Mouse (Mus musculus): ENCODE measurements around the gene Astn2.

DNA sequence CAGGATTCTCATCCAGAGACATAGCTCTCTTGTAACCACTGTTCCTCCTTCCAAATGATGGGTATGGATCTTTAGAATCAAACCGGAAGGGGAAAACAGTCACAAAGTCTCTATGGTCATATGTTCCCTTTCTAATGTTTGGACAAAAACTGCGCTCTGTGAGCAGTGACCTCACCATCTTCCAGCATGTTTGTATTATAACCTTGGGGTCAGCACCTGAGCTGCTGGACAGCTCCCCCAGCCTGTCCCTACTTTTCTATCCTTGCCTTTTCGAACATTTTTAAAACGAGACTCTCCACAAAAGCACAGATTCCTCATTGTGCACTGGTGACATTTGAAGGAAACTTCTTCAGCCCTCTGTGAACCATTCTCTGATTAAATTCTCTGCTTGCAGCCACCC is 5.3 kb downstream of the Astn2 start:
- TF ChIP-seq CTCF (IDR thresholded peaks at IDR 0.05; ENCODE audit: borderline replicate concordance, control insufficient read depth, extremely low read depth, insufficient read depth, low read length, poor library complexity) (no peak), POLR2A (IDR thresholded peaks at IDR 0.05; ENCODE audit: control insufficient read depth, extremely low read depth, insufficient read depth, low read length, poor library complexity) (no peak)
